Mouse (Mus musculus) adrenal gland, postnatal 25 days (tissue): ENCODE measurements around the gene 3110021N24Rik. TPM values are rescaled to one million over a fixed set of nuclear protein-coding genes. Genes with fewer than 3 reads are reported as not detected.

Experiments
- DNase-seq: peaks from one replicate; pipeline ENCODE4 v3.0.0; 2021; ENCODE audit warnings: mixed read lengths
- total RNA-seq: library from RNA; stranded (reverse); gene quantifications from 2 replicates; pipeline ENCODE4 v1.2.3, GENCODE M21; 2021

3110021N24Rik gene
- total RNA-seq, 1 experiment from 2014 or later = 0.61 TPM

GRCm38 (mm10) chr4:108798083-108798830 is 78.8 kb downstream of the 3110021N24Rik start:
- DNase-seq = peak; percentile 75

DNA sequence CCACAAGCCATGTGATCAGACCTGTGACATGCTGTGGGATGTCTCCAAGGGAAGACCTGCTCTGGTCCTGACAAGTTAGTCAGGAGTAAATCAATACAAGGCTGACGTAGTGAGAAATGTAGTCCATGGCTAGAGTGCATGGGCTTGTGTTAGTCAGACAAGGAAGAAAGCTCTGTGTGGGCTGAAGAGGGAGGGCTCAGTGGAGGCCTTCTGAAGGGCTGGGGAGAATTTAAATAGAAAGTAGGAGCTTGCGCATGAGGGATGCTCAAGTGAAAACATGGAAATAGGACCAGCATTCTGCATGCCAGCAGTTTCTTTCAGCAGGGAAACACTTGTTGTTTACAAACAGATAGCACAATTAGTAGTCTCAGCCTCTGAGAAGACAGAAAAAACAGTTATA is 84.1 kb downstream of the 3110021N24Rik start:
- no peak for DNase-seq

GRCm38 (mm10) chr4:108811142-108811541 is 91.7 kb downstream of the 3110021N24Rik start:
- DNase-seq = no peak

- DNase-seq = no peak
Measured at GRCm38 (mm10) chr4:108811550-108811949, 92.1 kb downstream of the 3110021N24Rik start.

DNA sequence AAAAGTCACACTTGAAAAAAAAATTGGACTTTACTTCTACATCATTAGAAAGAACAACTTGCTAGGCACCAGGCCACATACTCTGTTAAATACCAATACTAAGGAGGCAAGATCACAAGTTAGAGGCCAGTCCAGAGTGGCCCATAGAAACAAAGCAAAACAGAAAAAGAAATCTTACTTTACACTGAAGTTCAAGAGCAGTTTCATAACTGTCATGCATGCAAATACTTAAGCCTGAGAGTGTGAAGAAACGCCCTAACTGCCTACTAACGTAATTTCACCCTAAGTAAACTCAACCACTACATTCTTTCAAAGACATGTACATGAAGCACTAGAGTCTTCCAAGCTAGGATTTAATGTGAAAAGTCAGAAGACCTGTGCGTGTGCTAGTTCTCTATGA is 106.2 kb downstream of the 3110021N24Rik start:
- DNase-seq = no peak

DNA sequence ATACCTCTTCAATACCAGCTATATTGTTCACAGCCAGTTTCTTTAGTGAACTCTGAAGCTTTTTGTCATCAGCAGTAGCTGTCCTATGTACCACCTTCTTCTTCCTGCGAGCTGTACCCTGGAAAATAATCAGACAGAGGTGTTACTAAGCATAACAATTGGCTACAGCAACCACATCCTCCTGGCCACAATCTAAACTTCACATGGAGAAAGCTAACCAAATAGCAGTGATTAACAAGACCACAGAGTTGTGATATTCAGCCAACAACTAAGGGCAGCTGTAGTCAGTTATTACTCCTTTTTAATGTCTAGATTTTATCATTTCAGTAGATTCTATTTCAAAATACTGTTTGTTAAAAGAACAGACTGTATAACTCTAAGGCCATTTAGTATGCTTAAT is 106.6 kb downstream of the 3110021N24Rik start:
- DNase-seq = no peak

DNA sequence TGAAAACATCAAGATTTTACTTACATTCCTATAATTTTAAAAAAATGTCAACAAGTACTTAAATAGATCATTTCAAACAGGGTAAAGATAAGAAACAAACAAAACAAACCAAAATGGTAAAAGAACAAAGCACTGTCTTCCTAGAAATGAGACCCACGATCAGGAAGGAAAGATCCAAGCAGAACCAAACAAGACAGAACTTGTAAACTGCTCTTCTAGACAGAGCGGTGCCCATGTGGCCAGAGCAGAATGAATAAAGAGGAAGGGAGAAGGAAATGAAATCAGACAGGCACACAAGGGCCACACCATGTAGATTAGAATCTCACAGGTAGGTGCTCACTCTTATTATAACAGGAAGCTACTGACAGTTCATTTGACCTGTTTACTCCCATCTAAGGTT is 107.2 kb downstream of the 3110021N24Rik start:
- DNase-seq = no peak

- no peak for DNase-seq
Measured at GRCm38 (mm10) chr4:108830698-108831097, 111.2 kb downstream of the 3110021N24Rik start.

Other genes starting within 250 kb of the 3110021N24Rik start
- 27.6 and 30.2 TPM in 2 replicates for gene Prpf38a, start 140.3 kb upstream of the 3110021N24Rik start, total RNA-seq
- gene Orc1, start 140.2 kb upstream of the 3110021N24Rik start, total RNA-seq = 0.94 and 1.1 TPM in 2 replicates
- 55.9 and 66.4 TPM in 2 replicates for gene Cc2d1b, start 99.7 kb upstream of the 3110021N24Rik start, total RNA-seq
- gene Zfyve9, start 61.1 kb downstream of the 3110021N24Rik start, total RNA-seq = 31.5 and 31.6 TPM in 2 replicates
- 94.9 and 144 TPM in 2 replicates for gene Btf3l4, start 114.0 kb downstream of the 3110021N24Rik start, total RNA-seq
- gene Txndc12, start 115.0 kb downstream of the 3110021N24Rik start, total RNA-seq = 72.1 and 75.5 TPM in 2 replicates
- gene Kti12, start 128.1 kb downstream of the 3110021N24Rik start, total RNA-seq = 32.4 and 33.4 TPM in 2 replicates
- not detected in 2 replicates for gene A730015C16Rik, start 129.0 kb downstream of the 3110021N24Rik start, total RNA-seq
- gene Rab3b, start 159.4 kb downstream of the 3110021N24Rik start, total RNA-seq = 29.5 and 41.9 TPM in 2 replicates